Mouse (Mus musculus) liver, embryonic 11.5 days (tissue): ENCODE data around the gene Kif14. TPM values are rescaled to one million over a fixed set of nuclear protein-coding genes. Genes with fewer than 3 reads are reported as not detected.

Experiments used
- ATAC-seq: fragments of 200-750 bp; cut with Nextera tagmentation; replicated peaks from 2 replicates; pipeline ENCODE4 v1.8.0; 2017; ENCODE audit warnings: moderate number of reproducible peaks, mild to moderate bottlenecking, moderate TSS enrichment, moderate library complexity; ENCODE audit not compliant: low FRiP score
- DNase-seq: peaks from one replicate; pipeline ENCODE4 v3.0.0-alpha.2; 2017; ENCODE audit warnings: low spot score
- H3K27ac ChIP-seq: fragments of 300-500 bp; sonication (generic); 2 replicates; pipeline ENCODE4 v1.5.1; 2014; ENCODE audit warnings: mild to moderate bottlenecking, low read depth, low read length, control low read depth
- H3K27me3 ChIP-seq: fragments of 300-500 bp; sonication (generic); replicated peaks from 2 replicates; pipeline ENCODE4 v1.6.1; 2014; ENCODE audit warnings: low read length, mixed read lengths; ENCODE audit not compliant: control insufficient read depth, insufficient read depth
- H3K36me3 ChIP-seq: fragments of 300-500 bp; sonication (generic); 2 replicates; pipeline ENCODE4 v1.6.1; 2014; ENCODE audit warnings: mild to moderate bottlenecking, low read length, moderate library complexity, mixed read lengths; ENCODE audit not compliant: control insufficient read depth, insufficient read depth
- H3K4me1 ChIP-seq: fragments of 300-500 bp; sonication (generic); replicated peaks from 2 replicates; pipeline ENCODE4 v1.6.1; 2014; ENCODE audit warnings: low read length, mixed read lengths; ENCODE audit not compliant: control insufficient read depth, insufficient read depth
- H3K4me2 ChIP-seq: fragments of 300-500 bp; sonication (generic); 2 replicates; pipeline ENCODE4 v1.6.1; 2014; ENCODE audit warnings: mild to moderate bottlenecking, control low read depth, moderate library complexity
- H3K4me3 ChIP-seq: fragments of 300-500 bp; sonication (generic); 2 replicates; pipeline ENCODE4 v1.5.1; 2014; ENCODE audit warnings: low read depth, low read length, control low read depth
- H3K9ac ChIP-seq: fragments of 300-500 bp; sonication (generic); 2 replicates; pipeline ENCODE4 v1.6.1; 2014; ENCODE audit warnings: low read depth, low read length, control low read depth
- H3K9me3 ChIP-seq: fragments of 300-500 bp; sonication (generic); 2 replicates; pipeline ENCODE4 v1.6.1; 2016; ENCODE audit warnings: low read length, inconsistent platforms, mixed read lengths; ENCODE audit not compliant: control insufficient read depth
- WGBS: fragments of 180-500 bp; shearing (Covaris S2); extraction: QIAGEN DNeasy Blood & Tissue Kit; methylation state at CpG from one replicate; pipeline ENCODE4 v1.1.7; 2014; 5-methylcytosine and 5-hydroxymethylcytosine counted together
- polyA plus RNA-seq: library from polyadenylated mRNA; unstranded; fragments of >200 nt; fragmentation: Nextera tagmentation; extraction: Ambion mirVana; gene quantifications from 2 replicates; pipeline ENCODE4 v1.2.1, GENCODE M21; 2014

The Kif14 gene
- polyA plus RNA-seq, 1 experiment from 2014 or later, result 9.3 TPM

DNA sequence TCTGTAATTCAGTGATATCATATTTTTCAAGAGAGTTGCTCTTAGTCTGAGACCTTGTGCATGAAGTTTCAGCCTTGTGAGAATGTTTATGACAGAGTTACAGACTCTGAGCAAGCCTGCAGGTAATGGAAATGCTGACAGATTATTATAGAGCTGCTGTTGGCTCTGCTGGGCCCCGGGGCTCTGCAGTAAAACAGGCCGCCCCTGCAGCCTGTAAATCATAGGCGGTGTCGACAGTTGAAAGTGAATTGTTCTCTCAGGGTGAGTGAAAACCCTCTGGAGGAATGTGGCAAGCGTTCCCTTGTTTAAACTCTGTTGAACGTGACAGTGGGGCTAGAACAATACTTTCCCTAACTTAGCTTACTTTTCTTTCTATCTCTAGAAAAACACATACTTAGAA, 46.2 kb downstream of the Kif14 start:
- WGBS, result 64% methylated on average over 6 of the region's 6 CpGs
- Histone ChIP-seq H3K4me3 (no peak overlapping the region), H3K9ac (no peak overlapping the region), H3K36me3 (peaks cover 12% of the 10 kb centered on the region), H3K4me1 (no peaks in the 10 kb centered on the region), H3K27ac (no peak overlapping the region), H3K9me3 (no peaks in the 10 kb centered on the region), H3K4me2 (no peak overlapping the region), H3K27me3 (no peaks in the 10 kb centered on the region)
- ATAC-seq (no peak), DNase-seq (no peak)

DNA sequence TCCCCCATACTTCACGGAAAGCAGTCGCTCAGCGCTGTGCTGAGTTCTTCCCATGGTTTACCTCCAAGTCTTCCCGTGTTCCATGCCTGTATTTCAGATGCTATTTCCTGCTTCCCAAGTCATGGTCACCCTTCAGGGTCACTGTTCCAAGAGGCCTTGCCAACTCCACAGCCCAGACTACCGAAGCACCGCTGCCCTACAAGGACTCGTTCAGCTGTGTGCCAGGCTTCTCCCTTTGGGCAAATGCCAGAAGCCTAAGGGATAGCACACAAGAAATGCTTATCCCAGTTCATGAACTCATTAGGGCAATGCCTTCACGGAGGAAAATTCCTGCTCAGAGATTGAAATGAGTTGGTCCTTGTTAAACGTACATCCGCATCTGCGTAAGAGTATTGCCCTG, 47.0 kb downstream of the Kif14 start:
- Histone ChIP-seq H3K4me3 (no peak overlapping the region), H3K36me3 (peaks cover 13% of the 10 kb centered on the region), H3K27ac (no peak overlapping the region), H3K4me1 (no peaks in the 10 kb centered on the region), H3K27me3 (no peaks in the 10 kb centered on the region), H3K4me2 (no peak overlapping the region), H3K9me3 (no peaks in the 10 kb centered on the region), H3K9ac (no peak overlapping the region)
- DNase-seq (no peak), ATAC-seq (no peak)
- 91% methylated on average over 11 of the region's 11 CpGs for WGBS

DNA sequence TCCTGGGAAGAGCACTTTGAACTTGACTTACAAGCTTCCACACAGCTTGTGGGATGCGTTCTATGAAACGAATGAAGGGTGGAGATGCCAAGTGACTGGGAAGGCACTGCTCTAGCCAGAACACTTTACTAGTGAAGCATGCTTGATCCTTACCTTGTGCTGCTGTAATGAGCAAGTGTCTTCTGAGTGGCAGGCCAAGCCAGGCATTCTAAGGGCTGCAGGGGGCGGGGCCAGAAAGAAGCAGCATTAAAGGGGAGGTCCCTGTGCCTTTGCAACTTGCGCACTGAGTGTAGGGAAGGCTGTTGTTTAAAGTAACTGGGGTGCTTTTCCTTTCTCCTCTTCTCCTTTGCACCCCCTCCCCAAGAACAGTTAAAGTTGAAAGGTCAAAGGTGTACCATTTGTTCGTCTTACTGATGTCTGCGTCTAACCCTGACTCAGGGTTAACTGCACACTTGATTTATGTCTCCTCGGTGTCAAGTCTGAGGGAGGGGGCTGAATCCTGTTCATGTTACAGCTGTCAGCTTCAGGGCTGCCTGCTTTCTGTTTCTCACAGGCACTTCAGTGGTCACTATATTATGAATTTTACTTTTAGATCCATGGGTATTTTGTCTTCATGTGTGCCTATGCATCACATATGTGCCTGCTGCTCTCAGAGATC, 52.7 kb downstream of the Kif14 start:
- H3K4me1 ChIP-seq, result no peaks in the 10 kb centered on the region
- no peak overlapping the region for H3K27ac ChIP-seq
- no peak overlapping the region for H3K9ac ChIP-seq
- no peak overlapping the region for H3K4me2 ChIP-seq
- no peaks in the 10 kb centered on the region for H3K9me3 ChIP-seq
- no peak for DNase-seq
- H3K36me3 ChIP-seq, result peaks cover 25% of the 10 kb centered on the region
- H3K4me3 ChIP-seq, result no peak overlapping the region
- no peaks in the 10 kb centered on the region for H3K27me3 ChIP-seq
- WGBS, result 74% methylated on average over 7 of the region's 7 CpGs
- no peak for ATAC-seq

DNA sequence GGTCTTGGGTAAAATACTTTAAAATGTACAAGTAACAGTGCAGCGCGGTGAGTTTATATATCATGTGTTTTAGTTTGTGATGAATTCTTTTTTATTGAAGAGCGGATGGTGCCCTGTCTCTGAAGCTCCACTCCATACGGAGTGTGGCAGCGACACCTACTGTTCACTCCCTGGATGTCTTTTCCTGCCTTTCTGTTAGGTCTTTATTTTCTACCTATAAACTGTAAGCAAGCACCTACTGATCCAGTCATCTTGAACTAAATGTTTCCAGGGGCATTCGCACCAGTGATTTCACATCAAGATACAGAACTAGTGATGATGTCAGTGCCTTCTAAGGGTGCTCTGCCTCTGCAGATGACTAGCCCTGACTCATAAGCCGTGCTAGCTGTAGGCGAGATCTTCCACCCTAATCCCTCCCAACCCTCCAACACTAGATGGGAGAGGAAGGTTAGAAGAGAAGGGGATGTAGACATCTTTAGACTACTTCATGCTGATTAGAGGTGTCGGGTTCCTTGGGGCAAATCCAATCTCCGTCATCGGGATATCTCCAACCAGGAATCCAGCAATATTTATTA, 55.3 kb downstream of the Kif14 start:
- H3K27ac ChIP-seq, result no peak overlapping the region
- H3K4me1 ChIP-seq, result no peaks in the 10 kb centered on the region
- no peak for ATAC-seq
- WGBS, result 76% methylated on average over 11 of the region's 11 CpGs
- peaks cover 20% of the 10 kb centered on the region for H3K36me3 ChIP-seq
- no peak overlapping the region for H3K4me3 ChIP-seq
- H3K9me3 ChIP-seq, result no peaks in the 10 kb centered on the region
- no peaks in the 10 kb centered on the region for H3K27me3 ChIP-seq
- H3K4me2 ChIP-seq, result no peak overlapping the region
- no peak overlapping the region for H3K9ac ChIP-seq
- DNase-seq, result no peak

DNA sequence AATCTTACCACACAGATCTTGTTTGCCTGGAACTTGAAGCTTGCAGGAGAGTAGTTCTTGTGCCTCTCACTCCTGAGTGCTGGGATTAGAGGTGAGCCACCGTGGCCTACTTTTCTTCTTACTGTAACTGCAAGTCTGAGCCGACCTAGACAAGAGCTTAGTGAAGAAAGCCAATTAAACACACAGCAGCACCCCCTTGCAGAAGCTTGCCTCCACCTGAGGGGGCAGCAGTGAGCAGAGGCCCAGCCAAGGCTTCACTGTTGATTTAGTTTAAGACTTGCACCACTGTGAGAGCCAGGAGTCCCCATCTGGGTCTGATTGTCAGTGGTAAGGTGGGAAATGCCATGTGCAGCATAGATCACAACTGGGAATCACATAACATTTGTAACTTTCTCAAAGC, 58.8 kb downstream of the Kif14 start:
- H3K27ac ChIP-seq, result no peak overlapping the region
- peak; percentile 27; the same call in 1 of the 2 replicates for ATAC-seq
- DNase-seq, result peak; percentile 47
- no peaks in the 10 kb centered on the region for H3K27me3 ChIP-seq
- H3K4me3 ChIP-seq, result no peak overlapping the region
- no peak overlapping the region for H3K9ac ChIP-seq
- no peak overlapping the region for H3K4me2 ChIP-seq
- WGBS, result 30% methylated on average over 2 of the region's 2 CpGs
- no peaks in the 10 kb centered on the region for H3K9me3 ChIP-seq
- H3K36me3 ChIP-seq, result peaks cover 25% of the 10 kb centered on the region
- H3K4me1 ChIP-seq, result no peaks in the 10 kb centered on the region

DNA sequence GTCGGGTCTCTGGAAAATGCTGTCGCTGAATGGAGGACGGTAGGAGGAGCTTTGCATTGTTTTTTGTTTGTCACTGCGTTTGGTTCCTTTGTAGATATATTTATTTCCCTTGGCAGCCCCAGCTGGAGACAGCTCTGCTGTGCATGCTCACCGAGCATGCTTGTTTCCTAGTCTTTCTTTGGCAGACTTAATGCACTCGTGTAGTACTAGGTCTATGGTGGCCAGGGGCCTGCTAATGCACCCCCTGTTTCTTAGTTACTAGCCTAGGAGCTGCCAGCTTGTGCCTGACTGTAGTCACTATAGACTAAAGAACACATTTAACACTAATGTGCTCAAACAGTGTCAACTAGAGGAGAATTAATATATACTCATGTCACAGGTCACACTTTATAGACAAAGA, 59.7 kb downstream of the Kif14 start:
- Histone ChIP-seq H3K27ac (no peak overlapping the region), H3K36me3 (peaks cover 27% of the 10 kb centered on the region), H3K4me3 (no peak overlapping the region), H3K4me2 (no peak overlapping the region), H3K4me1 (no peaks in the 10 kb centered on the region), H3K9me3 (no peaks in the 10 kb centered on the region), H3K9ac (no peak overlapping the region), H3K27me3 (no peaks in the 10 kb centered on the region)
- DNase-seq, result no peak
- no peak for ATAC-seq
- WGBS, result 93% methylated on average over 6 of the region's 6 CpGs

DNA sequence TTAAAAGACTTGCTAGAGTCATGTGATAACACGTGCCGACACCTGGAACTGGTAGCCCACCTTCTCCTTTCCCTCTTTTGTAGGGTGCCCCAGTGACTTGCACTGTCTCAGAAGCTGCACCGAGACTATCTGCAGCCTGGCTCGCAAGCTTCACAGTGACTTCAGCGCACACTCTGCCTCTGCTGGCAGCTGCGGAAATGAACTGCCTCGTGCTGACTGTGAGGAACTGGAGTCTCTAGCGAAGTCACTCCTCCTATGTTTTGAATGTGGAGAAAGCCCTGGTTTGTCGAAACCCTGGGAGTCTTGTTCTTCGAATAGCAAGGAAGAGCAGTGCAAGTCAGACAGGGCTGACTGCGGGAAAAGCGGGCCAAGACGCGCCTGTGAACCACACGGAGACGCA, 61.0 kb downstream of the Kif14 start:
- no peak overlapping the region for H3K4me2 ChIP-seq
- no peaks in the 10 kb centered on the region for H3K9me3 ChIP-seq
- no peaks in the 10 kb centered on the region for H3K27me3 ChIP-seq
- no peak for ATAC-seq
- H3K27ac ChIP-seq, result no peak overlapping the region
- H3K4me1 ChIP-seq, result peaks cover 1% of the 10 kb centered on the region
- H3K36me3 ChIP-seq, result peaks cover 19% of the 10 kb centered on the region
- DNase-seq, result no peak
- WGBS, result 90% methylated on average over 16 of the region's 16 CpGs
- H3K9ac ChIP-seq, result no peak overlapping the region
- H3K4me3 ChIP-seq, result no peak overlapping the region

DNA sequence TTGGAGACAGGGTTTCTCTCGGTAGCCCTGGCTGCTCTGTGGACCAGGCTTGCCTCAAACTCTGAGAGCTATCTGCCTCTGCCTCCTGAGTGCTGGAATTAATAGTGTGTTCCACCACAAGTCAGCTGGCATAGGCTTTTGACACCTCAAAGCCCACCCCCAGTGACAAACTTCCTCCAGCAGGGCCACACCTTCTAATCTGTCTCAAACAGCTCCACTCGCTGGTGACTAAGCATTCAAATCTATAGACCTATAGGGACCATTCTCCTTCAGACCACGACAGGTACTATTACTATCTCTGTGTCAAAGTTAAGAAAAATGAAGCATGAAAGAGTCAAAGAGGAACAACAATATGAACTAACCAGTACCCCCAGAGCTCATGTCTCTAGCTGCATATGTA, 66.4 kb downstream of the Kif14 start:
- ATAC-seq, result peak; percentile 92
- H3K9ac ChIP-seq, result no peak overlapping the region
- H3K27me3 ChIP-seq, result no peaks in the 10 kb centered on the region
- H3K9me3 ChIP-seq, result no peaks in the 10 kb centered on the region
- no peak overlapping the region for H3K4me2 ChIP-seq
- H3K4me1 ChIP-seq, result peaks cover 6% of the 10 kb centered on the region
- DNase-seq, result no peak
- H3K36me3 ChIP-seq, result peaks cover 8% of the 10 kb centered on the region; the same call in 1 of the 2 replicates
- 51% methylated on average over 3 of the region's 3 CpGs for WGBS
- H3K4me3 ChIP-seq, result no peak overlapping the region
- H3K27ac ChIP-seq, result 0 out of 2 replicates have a peak overlapping the region, but pooled peaks have one; percentile 8

DNA sequence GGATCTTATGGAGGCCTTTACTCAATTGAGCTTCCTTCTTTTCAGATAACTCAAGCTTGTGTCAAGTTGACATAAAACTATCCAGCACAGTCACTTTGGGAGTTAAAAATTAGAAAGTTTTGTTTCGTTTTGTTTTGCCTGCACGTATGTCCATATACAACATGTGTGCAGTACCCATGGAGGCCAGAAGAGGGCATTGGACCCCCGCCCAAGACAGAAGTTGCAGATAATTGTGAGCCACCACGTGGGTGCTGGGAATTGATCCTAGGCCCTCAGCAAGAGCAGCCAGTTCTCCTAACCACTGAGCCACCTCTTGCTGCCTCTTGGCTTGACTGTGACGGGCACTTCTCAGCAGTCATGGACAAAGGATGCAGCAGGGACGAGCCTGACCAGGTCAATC, 70.8 kb downstream of the Kif14 start:
- WGBS, result 84% methylated on average over 6 of the region's 6 CpGs
- DNase-seq (no peak), ATAC-seq (no peak)
- no peaks in the 10 kb centered on the region for H3K27me3 ChIP-seq
- no peak overlapping the region for H3K4me3 ChIP-seq
- H3K36me3 ChIP-seq, result no peaks in the 10 kb centered on the region
- peaks cover 9% of the 10 kb centered on the region for H3K4me1 ChIP-seq
- H3K9ac ChIP-seq, result no peak overlapping the region
- H3K27ac ChIP-seq, result no peak overlapping the region
- H3K4me2 ChIP-seq, result no peak overlapping the region
- no peaks in the 10 kb centered on the region for H3K9me3 ChIP-seq
